Mouse (Mus musculus) T-cell, adult 2 months (primary cell): Measurements from ENCODE around the gene Gm37240.

Source experiments
- DNase-seq: peaks from one replicate; pipeline ENCODE4 v3.0.0; 2022; ENCODE audit warnings: low spot score

Gm37240 gene

DNA sequence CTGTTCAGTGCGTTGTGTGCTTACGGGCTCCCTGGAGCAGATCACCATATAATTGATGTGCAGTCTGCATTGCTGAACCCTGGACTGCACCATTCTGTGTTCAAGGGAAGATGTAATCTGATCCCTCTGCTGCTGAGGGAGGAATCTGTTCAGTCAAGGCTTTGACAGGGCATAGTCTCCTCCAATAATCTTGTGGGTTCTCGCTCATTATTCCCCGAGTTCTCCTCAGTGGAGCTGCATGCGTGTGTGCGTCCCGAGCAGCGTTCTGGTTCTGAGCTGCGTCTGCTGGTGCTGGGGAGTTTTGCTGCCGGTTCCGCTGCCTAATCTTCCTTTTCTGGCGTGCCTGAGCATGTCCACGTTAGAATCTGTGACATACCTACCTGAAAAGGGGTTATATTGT is 935.2 kb downstream of the Gm37240 start:
- DNase-seq: no peak

DNA sequence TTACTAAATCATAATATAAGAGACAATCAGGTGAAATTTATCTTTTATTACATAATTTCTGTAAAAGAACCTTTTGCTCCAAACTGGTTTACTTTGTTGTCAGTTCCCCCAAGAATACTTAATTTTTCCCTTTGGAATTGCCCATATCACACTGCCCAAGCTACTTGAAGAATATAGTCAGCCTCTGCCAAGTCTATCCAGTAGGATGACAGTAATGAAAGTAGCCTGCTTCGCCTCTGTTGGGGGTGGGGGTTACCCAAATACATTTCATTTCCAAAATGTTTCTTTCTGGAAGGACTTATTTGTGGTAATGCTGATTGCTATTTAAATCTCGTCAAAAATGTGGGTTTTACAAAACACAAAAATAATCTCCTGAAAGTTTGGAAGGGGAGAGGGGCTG is 935.6 kb downstream of the Gm37240 start:
- DNase-seq: no peak

DNA sequence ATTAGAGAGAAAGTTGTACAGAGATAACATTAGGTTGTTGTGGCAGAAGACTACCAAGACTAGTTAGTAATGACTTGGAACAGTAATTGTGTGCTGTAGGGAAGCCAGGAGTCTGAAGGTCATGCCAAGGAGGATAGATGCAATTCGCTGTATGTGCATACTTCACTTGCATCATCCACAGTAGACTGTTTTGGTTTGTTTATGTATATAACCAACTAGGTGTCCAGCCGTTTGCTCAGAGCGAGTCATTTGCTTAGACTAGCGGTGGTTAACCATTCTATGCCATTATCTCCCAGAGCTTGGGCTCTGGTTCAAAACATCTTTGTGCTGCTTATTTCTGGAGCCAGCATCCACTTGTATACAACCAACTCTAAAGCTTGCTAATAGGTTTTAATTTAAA is 937.9 kb downstream of the Gm37240 start:
- no peak for DNase-seq

DNA sequence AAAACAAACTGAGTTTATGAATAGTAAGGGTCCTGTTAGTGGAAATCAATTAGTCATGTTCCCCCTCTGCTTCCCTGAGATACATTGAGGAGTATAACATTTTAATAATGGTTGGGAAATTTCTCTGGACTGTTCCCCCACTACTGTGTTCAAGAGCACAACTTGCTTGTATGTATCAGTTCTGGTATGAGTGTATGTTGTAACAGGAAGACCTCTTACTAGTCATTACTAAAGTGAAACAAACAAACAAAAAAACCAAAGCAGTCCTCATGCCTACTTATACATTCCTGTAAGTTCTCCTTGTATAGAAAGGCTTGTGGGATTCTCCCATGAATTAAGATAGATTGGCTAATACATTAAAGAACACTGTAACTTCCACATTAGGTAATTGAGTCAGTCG is 940.9 kb downstream of the Gm37240 start:
- DNase-seq: no peak

DNA sequence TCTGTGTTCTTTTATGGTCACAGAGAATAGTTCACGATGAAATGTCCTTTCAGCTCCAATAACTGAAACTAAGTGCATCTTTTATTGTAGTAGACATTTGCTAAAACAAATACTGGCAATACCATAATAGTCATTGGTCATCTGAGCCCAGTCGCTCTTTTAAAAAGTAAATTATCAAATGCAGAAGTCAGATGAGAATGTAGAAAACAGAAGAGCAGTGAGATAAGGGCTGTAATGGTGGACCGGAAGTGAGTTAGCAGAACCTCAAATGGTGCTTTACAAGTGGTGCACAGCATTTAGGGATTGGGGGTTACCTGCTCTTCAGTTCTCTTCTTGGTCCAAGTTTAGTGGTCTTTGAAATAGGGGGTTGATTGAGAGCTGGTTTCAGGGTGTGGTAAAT is 942.4 kb downstream of the Gm37240 start:
- DNase-seq: no peak

DNA sequence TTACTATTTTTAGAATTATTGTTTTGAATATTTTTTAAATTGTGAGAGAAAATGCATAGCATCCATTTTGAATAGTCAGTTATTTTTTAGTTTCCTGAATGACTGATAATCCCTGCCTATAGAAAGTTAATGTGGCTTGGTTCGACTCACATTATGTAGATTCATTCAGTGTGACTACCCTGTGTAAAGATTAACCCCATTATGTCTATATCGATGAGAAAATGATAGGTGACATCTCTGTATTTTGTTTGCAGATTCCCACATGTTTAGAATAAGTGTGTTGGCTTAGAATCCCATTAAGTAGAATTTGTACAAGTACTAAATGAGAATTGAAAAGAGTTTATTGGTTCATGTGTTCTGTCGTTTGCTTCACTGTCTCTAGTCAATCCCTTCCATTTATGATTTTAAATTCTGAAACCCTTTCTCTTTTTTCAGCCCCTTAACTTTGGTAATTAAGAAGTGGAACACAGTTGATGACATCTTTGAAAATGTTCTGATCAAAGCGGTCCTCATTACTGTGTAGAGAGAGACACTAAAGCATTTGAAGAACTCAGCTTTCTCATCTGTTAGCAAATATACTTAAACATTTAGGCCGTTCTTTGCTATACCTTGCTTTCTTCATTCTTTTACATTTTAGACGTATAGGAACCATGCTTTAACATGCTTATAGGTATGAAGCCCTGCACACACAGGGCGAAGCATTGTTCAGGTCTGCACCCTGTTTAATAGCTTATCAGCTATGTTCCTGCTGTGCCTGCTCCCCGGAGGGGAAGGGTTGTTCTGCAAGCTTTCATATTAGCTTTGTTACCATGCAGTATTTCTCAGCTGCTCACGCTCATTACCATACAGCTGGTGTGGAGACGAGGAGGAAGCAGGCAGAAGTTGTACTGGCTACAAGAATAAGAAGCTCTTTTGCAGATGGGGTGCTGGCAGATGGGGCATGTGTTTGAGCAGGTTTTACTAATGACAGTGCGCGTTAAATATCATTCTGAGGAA is 949.7 kb downstream of the Gm37240 start:
- DNase-seq: no peak

DNA sequence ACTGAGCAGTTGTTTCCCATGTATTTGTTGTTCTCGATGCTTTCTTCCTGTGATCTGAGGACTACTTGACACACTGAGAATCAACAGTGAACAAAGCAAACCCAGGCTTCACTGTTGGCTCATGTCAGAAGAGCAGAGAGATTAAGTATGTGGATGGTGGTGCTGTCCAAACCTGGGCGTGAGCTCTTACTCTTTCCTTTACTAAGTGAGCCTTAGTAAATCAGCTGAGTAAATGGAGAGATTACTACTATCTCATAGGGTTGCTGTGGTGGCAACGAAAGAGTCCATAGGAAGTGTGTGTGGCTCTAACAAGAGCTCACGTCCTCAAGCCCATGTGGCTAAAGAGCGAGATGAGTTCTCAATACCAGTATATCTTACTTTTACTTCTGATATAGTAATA is 950.4 kb downstream of the Gm37240 start:
- DNase-seq: no peak

DNA sequence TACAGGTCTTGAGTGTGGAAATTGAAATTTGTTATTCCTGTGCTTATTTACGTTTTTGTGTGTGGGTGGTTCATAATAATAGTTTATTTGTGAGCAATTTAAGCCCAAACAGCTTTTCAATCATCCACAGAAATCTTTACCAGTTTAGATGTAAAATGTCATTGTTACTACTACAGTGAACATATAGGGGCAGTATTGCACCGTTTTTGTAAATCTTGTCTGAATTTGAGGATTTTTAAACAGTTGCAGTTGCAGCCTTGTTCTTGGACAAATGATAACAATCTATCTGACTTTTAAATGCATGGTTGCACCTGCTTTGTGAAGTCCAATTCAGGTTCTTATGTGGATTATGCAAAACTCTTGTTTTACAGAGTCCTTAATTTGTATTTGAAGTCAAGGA is 951.1 kb downstream of the Gm37240 start:
- no peak for DNase-seq

DNA sequence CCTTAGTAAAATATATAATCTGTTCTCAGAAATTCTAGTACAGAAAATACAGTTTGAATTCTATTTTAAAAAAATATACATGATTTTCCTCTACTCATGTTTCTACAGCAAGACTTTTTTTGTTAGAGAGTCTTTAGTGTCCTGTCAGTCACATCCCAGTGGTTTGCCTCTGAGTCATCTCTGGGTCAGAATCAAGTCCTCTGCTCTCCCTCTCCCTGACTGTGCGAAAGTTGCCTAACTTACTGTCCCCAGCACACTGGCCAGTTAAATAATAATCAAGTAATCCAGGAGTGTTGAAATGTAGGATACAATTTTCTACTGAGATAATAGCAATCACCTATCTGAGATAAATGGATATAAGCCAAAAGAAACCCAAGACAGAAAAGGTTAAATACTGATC is 951.6 kb downstream of the Gm37240 start:
- DNase-seq: no peak

DNA sequence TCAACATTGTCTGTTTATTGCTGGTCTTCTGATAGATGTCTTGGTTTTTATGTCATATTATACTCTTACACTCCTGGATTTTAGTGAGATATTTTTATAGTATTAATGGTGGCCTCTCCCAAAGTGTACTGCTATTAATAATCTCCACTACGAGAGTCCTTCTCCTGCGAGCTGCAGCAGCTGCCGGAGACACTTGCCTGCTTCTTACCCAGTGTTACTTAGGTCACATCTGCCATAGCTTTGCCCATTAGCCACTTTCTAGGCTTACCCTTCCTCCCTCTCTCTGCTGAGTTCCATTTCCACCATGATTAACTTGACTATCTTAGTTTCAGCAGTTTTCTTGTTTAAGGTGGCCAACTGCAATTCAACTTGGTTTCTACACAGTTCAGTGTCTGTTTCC is 956.6 kb downstream of the Gm37240 start:
- no peak for DNase-seq

DNA sequence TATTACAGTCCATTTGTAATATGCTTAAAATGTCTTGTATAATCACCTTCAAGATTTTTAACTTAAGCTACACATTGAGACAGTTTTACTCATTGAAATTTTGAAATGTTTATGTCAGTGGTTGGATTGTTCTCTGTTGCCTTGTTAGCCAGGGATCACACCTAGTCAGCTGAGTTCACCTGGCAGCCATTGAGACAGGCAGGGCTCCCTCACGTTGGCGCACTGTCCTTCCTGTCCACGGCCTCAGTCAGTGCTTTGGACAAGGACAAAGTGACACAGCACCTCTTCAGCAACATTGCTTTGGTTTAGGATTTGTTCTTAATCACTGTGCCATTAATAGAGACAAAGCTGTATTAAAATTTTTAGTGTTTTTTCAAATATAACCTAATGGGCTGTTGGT is 958.1 kb downstream of the Gm37240 start:
- DNase-seq: no peak

DNA sequence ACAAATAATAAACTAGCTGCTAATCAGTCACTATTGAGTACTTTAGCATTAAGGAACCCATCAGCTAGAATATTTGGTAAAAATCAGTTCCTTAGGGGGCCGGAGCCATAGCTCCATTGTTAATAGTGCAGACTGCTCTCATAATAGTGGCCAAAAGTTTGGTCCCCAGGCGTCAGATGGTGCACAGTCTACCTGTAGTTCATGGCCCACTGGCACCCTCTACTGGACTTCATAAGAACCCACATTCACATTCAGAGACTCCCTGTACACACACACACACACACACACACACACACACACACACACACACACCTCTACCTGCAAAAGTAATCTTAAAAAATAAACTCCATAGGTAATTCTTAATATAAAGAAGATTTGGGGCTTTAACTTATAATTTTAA is 959.4 kb downstream of the Gm37240 start:
- DNase-seq: no peak

DNA sequence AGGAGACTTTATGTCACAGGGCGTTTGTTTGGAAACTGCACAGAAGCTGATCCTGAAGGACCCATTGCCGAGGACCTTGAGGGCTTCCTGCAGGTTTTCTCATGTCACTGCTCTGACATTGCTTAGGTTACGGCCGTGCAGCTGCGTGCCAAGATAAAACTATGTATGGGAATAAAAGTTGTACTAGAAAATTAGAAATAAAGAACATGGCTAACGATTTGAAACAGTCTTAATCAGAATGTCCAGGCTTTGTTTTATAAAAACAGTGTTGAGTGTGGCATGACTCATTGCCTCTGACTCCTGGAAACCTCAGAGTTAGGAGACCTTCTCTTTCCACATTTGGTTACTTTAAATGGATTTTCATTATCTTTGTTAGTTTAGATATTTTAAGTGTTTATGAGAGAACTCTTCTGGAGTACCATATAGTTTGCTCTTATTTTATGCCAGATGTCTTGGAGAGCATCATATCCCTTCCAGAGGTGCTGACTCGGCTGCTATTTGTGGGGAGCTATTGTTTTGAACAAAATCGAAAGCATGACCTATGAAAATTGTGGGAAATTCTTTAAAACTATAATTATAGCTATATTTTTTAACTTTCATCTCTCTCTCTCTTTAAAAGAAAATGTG is 960.0 kb downstream of the Gm37240 start:
- DNase-seq: no peak

DNA sequence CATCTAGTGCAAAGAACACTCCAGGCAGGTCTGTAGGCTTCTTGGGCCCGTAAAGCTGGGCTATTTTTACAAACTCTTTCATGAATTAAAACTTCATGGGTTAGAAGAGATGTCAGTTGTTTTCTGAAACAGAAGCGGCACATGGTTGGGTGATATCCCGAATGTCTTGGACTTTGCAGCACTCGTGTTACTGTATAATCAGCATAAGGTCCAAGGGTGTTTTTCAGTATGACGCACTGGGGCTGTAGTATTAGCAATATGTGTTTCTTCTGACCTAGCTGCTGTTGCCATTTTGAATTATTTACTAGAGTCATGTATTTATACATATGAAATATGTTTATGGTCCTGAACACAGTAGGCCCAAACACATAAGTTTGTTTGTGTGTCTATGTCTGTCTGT is 961.2 kb downstream of the Gm37240 start:
- no peak for DNase-seq

DNA sequence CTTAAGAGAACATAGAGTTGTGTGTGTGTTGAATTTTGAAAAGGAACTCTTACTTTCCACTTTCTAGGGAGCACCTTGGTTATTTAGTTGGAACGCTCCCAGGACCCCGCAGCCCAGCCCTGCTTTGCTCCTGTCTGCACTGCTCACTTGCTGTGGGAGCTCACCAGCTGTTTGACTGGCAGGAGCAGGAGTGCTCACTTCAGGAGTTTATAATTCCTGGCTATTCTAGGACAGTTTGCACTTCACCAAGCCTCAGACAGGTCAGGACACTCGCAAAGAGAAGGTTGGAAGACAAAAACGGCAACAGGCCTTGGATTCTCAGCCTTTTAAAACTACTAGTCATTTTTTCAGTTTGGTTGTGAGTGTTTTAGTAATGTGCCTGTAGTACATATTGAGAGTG is 962.1 kb downstream of the Gm37240 start:
- no peak for DNase-seq

DNA sequence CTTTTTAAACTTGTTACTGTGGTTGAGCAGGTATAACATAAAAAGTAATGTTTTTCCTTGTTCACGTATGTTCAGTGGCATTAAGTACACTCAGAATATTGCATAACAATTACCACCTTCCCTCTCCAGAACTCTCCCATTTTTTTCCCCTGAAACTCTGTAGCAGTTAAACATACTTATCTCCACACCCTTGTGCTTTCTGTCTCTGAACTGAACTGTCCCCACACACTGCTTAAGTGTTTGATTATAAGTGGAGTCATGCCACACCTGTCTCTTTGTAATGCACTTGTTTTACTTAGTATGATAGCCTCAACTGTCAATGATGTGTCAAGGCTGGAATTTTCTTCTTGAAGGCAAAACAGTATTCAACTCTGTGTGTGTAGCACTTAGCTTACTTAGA is 963.6 kb downstream of the Gm37240 start:
- DNase-seq: no peak

DNA sequence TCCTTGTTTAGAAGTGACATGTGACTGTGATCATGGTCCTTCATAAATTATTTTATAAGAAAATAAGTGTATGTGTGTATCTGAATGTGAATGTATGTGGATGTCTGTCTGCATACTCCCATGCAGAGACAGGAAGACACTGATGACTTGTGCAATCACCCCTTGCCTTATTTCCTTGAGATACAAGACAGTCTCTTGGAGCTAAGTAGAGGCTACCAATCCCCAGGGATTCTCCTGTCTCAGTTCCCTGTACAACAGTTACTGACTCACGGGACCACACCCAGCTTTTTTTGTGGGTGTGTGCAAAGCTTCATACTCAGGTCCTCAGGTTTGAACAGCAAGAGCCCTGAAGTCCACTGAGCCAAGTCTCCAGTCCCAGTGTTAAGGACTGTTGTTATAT is 964.1 kb downstream of the Gm37240 start:
- DNase-seq: no peak

DNA sequence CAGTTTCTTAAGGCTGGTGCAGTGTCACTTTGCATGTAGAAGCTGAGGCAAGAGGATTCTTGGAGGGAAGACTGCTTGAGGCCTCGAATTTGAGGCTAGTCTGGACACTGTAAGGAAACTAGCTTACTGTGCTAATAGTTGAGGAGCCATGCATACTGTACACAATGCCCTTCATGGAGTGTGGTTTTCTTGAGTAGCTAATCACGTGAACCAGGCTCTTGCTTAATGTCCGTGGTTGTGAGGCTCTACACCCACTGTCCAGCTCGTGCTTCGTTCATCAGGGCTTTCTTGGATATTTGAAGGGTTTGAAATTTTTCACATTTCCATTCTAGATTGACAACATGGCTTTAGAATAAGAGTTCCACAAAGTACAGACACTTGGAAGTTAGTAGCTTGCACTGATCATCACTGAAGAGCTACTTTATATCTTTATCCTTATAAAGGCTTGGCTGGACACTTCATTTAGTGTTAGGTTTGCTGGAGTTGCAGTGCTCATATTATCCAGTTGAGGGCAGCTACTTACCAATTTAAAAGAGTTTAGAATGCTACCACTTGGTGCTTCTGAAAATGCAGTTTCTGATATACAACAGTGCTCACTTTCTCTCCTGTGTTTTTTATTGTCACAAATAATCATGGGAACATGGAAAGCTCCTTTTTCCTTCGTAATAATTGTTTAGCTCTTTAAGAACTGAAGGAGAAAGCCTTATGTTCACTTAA is 965.5 kb downstream of the Gm37240 start:
- no peak for DNase-seq

DNA sequence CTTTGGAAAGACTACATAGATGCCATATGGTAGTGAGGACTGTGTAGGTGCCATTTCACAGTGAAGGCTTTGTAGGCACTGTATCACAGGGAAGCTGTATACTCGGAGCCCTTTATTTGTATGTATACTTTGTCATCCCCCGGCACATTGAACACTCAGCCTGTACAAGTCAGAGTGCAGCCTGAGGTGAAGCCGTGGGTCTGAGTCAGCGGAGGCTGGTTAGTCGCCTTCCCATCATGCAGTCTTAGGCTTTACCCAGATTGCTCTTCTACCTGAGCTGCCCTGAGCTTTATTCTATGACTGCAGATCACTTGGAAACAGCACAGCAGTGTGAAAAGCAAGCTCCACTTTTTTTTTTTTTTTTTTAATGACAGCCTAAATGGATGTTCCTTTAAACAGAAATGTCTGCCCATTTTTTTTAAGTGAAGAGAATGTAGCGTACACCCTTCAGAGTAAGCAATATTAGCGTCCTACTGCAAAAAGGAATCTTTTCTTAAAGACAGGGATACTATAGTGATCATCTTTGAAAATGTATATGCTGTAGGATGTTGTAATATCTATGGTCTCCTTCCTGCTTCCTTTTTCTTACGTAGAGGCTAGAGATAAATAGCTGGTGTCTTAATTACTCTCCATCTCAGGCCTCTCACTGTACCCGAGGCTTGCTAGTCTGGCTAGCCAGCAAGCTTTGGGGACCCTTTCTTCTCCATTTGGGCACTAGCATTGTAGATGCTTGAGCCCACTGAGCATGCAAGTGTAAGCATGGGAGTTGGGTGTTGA is 969.2 kb downstream of the Gm37240 start:
- DNase-seq: no peak

DNA sequence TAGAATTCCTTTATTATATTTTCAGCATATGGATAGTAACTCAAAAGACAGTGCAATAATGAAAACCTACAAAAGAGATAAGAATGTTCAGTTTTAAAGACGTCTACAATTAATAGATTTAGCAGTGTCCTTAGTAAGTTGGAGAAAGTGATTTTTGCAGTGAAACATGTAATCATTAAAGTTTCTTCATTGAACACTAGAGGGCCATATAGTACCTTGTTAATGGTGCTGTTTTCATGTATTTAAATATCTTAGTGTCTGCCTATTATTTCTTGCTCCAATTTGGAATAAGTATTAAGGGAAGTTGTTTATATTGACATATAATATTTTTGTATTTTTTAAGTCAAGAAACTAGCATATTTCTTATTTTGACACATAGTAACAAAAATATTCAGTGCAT is 973.0 kb downstream of the Gm37240 start:
- no peak for DNase-seq

DNA sequence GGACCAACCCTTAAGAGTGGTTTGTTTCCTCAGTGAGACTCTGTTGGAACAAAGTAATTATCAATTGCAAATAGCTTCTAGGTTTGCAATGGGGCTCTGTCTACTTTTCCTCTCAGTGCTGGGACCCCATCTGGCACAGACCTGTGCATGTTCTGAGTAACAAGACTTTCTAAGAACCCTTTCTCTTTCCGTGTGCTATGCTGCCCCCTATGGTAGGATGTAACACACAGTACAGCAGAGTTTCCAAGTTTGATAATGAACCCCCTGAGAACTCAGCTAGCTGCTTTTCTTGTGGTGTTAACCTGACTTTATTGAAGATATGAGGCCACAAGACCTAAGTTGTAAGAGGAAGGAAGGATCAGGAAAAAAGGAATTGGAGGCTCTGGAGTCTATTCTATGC is 980.8 kb downstream of the Gm37240 start:
- DNase-seq: peak; percentile 29

DNA sequence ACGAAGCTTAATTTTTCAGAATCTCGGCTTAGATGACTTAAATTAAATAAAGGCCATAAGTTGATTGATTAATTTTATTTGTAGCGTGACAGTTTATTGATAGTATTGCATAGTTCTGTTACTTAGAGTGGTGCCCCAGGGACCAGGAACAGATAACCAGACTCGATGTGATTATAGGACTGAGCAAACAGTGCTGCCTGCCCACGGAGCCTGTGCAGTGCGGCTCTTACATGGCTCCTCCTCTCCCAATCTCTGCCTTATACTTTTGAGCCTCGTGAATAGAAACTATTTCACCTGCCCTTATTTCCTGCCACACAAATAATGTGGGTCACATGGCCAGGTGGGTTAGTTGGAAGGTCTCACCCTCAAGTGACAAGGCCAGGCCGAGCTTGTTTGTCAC is 989.4 kb downstream of the Gm37240 start:
- no peak for DNase-seq
